Mouse (Mus musculus) layer of hippocampus, postnatal 14 days (tissue): ENCODE results near the gene Smim6. TPM values are rescaled to one million over a fixed set of nuclear protein-coding genes. Genes with fewer than 3 reads are reported as not detected.

Experiments used
- DNase-seq, 2 experiments: peaks; one replicate each; pipeline ENCODE4 v3.0.0; 2021 to 2022; ENCODE audit warnings: low spot score in 2 of 2, mixed read lengths in 1 of 2
- total RNA-seq, 2 experiments: library from RNA; stranded (reverse); gene quantifications; 2 replicates each; pipeline ENCODE4 v1.2.3; 2021

Smim6 gene
- total RNA-seq, 2 experiments from 2014 or later: not detected

DNA sequence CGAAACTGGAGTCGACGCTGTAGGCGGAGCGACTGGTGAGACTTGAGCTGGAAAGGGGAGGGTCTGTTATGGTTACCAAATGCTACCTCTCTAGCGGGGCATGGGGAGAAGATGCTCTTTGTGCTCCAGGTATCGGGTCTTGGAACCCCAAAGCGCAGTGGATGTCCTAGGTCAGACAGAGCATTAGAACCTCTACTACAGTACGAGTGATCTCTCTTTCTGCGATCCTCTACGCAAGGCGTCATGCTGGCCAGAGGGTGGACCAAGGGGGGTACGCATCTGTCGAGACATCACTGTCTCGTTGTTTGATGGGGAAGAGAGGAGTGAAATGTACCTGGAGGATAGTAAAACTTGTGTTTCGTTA is 21.9 kb downstream of the Smim6 start:
- no peak for DNase-seq

DNA sequence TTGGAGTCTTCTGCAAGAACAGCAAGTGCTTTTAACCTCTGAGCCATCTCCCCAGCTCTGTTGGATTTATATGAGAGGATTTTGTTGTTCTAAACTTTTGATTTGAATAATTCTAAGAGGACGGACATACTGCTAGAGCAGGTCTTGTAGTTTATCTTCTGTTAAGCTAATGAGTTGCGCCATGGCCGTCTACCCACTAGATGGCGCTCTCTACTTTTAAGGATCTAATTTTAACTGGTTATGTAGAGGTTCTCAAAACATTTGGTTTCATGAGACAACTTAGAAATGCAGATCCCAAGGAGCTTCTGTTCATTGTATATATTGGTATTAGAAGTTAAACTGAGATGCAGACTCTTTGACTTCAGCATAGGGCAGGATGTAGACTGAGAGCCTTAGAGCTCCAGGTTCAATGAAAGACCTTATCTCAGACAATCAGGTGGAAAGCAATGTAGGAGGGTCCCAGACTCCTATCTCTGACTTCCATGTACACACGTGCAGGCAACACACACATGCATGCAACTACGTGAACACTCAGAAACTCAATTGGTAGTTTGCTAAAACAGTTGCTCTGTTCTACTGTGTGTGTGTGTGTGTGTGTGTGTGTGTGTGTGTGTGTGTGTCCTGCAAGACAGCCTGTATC is 28.0 kb downstream of the Smim6 start:
- DNase-seq: peak; percentile 56 to 81

DNA sequence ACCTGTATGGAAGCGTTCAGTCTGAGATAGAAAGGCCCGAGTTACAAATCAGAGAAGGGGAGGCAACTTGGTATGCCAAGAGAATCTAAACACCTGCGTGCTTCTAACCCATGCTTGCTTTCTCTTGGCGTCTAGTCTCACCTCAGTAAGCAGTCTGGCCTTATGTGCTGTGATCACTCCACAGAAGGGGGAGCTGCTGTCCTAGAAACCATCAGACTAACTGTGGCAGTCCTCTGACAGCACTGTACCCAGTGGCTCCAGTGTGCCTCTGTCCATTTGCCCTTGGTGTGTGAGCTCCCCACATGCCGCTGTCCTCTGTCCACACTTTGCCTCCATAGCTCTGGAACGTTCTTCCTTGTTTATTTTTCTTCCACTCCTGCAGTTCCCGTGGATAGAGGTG is 30.2 kb downstream of the Smim6 start:
- no peak for DNase-seq

DNA sequence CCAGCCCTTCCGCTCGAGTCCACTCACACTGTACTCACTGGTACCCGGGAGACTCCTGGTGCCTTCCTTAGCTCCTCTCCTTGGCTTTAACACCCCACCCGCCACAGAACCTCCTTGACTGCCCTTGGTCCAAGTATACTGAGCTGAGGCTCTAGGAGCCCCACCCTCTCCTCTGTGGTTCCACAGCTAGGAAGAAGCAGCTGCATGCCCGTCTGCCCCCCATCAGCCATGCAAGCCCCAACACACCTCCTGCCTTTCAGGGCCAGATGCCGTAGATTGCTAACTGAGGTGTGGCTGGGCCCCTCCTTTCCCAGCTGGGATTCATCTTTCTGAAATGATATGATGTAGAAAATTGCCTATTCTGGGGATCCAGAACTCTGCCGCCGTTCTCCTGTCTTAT is 33.4 kb downstream of the Smim6 start:
- DNase-seq: no peak

GRCm38 (mm10) chr11:115946221-115946828 is 34.5 kb downstream of the Smim6 start:
- DNase-seq: no peak

GRCm38 (mm10) chr11:115948316-115948715 is 36.5 kb downstream of the Smim6 start:
- DNase-seq: no peak

GRCm38 (mm10) chr11:115950719-115951118 is 38.9 kb downstream of the Smim6 start:
- DNase-seq: no peak

- DNase-seq: no peak
These were observed 42.9 kb downstream of the Smim6 start for GRCm38 (mm10) chr11:115954712-115955111.

- DNase-seq: no peak
These were observed 43.5 kb downstream of the Smim6 start for GRCm38 (mm10) chr11:115955195-115955858.

DNA sequence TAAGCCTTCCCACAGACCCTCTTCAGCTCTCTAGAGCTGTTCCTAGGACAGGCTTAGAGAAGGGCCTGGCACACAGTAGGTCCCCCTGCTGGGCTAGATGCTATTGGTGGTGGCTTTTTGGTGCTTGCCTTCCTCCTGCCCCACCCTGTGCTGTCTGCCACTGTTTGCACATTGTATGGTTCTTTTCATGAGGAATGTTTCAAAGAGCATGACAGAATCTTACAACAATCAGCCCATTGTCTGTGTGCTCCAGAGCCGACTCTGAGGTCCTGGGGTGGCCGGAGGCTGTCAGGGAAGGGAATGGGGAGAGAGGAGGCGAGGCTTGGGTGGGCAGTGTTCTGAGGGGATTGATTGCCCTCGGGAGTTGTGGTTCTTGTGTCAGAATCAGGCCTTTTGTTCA is 44.6 kb downstream of the Smim6 start:
- no peak for DNase-seq

DNA sequence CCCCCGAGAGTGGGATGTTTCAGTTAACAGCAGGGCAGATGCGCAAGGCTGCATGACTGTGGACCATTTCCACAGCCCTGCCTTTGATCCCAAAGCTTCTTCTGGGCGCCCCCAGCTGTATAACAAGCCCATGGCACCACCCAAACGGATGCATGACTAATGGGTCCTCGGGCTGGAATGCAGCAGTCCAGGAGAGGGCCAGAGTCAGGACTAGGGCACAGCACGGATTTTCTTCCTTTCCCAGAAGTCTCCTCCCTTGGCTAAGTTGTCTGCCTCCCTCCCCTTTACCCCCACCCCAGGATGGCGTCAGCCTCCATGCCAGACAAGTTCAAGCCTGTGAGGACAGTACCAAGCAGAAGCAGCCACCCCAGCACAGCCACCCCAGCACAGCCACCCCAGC is 46.2 kb downstream of the Smim6 start:
- DNase-seq: no peak

DNA sequence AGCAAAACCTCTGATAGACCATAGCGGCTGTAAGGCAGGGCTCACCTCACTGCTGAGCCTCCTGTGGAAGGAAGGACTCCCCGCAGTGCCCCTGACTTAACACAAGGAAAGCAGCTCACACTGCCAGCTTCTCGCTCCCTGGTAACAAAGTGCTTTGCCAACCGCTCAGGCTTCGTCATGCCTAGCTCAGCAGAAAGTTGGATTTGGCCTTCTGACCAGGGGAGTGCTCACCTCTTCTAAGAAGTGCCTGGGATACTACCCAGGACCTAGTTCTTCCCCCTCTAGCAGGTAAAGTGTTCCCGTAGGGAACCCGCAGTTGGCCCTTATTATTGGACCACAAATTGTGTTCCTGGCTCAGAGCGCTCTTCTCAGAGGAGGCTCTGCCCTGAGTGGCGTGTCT is 47.2 kb downstream of the Smim6 start:
- no peak for DNase-seq

DNA sequence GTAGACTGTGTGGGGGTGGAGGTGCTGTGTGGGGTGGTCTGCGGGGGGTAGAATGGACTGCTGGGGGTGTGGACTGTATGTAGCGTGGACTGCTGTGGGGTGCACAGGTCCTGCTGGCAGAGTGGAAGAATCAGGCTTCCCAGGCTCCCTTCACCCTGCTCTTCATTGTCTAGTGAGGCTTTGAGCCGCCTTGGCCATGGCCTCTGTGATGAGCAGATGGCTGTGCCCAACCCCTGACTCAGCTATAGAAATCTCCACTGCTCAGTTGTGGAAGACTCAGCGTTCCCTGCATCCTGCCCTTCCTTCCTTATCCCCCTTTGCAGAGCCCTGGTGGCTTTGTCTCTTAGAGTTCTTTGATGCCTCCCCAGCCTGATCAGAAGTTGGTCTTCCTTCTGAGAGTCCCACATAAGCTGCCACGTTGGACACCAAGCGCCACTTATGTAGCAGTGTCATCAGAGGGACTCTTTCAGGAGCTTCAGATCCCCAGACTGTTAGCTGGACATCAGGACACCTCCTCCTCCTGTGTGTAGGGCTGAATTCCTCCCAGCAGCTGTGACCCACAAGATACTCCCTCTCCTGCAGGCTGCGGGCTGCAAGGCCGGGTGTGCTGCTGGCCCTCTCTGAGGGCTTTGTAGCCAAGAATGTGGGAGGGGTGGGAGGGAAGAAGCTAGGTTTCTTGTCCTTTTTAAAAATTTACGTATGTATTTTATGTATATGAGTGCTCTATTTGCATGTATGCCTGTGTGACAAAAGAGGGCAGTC is 51.0 kb downstream of the Smim6 start:
- no peak for DNase-seq

Other genes starting within 250 kb of the Smim6 start
- 100 to 1,000 TPM; 178 to 182 TPM for gene Grb2, start 203.4 kb upstream of the Smim6 start, total RNA-seq
- 10 to 100 TPM; 37.8 to 42.3 TPM for gene Tmem94, start 146.6 kb upstream of the Smim6 start, total RNA-seq
- gene Caskin2, start 98.4 kb upstream of the Smim6 start, total RNA-seq: 10 to 100 TPM; 22.0 to 24.8 TPM
- gene Tsen54, start 97.3 kb upstream of the Smim6 start, total RNA-seq: 10 to 100 TPM; 12.4 to 15.0 TPM
- gene Llgl2, start 88.0 kb upstream of the Smim6 start, total RNA-seq: 1 to 10 TPM; 2.3 to 3.2 TPM
- under 1 TPM; 0.35 to 0.36 TPM for gene Myo15b, start 53.6 kb upstream of the Smim6 start, total RNA-seq
- gene Smim5, start 12.1 kb upstream of the Smim6 start, total RNA-seq: 1 to 10 TPM in 1 of 2 experiments, under 1 TPM in 1; 0.67 to 2.0 TPM
- 10 to 100 TPM; 39.2 to 50.4 TPM for gene Sap30bp, start 21.3 kb downstream of the Smim6 start, total RNA-seq
- 10 to 100 TPM; 23.2 to 25.7 TPM for gene Recql5, start 21.5 kb downstream of the Smim6 start, total RNA-seq
- gene Itgb4, start 62.7 kb downstream of the Smim6 start, total RNA-seq: 1 to 10 TPM; 1.4 to 2.2 TPM
- 10 to 100 TPM; 14.6 to 16.9 TPM for gene Galk1, start 100.7 kb downstream of the Smim6 start, total RNA-seq
- gene H3f3b, start 115.9 kb downstream of the Smim6 start, total RNA-seq: 100 to 1,000 TPM; 338 to 355 TPM
- 10 to 100 TPM; 22.0 to 25.3 TPM for gene Unk, start 118.3 kb downstream of the Smim6 start, total RNA-seq
- gene Unc13d, start 165.9 kb downstream of the Smim6 start, total RNA-seq: 1 to 10 TPM; 1.3 to 2.1 TPM
- 100 to 1,000 TPM; 287 to 295 TPM for gene Wbp2, start 175.0 kb downstream of the Smim6 start, total RNA-seq
- gene Trim47, start 215.2 kb downstream of the Smim6 start, total RNA-seq: 1 to 10 TPM; 5.7 to 7.8 TPM
- 1 to 10 TPM; 6.0 to 6.6 TPM for gene Trim65, start 219.1 kb downstream of the Smim6 start, total RNA-seq
- gene Mrpl38, start 226.9 kb downstream of the Smim6 start, total RNA-seq: 10 to 100 TPM; 55.3 to 63.7 TPM